In the genomic region with DNA sequence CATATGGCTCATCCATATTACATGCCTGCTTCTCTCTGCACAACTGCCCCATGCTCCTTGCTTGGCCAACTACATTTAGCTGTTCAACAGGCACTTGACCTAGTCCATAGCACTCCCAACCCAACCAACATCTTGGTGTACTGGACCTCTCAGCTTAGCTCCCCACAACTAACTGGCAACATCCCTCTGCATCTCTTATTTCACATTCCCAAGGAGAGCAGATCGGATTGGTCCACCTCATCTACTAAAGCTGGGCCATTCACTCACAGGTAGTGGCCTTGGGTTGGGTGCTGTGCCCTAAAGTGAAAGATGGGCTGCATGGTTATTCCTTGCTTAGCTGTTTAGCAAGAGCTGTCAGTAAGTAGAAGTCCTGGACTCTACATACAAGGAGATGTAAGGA, we compare ENCODE assay signal across 15 mouse cellular contexts.
"Had no signal": no experiment of that assay in that cellular context is flagged by ENCODE, and none has a peak within 500 bp of the region (broad histone marks: within the 10 kb centered on the region; RNA-seq: fewer than 3 reads in every experiment).

No protein-coding gene starts in this region.

- H3K4me3 ChIP-seq: left cerebral cortex, adult 2 months; liver, embryonic 13.5 days; lung, embryonic 15.5 days; megakaryocyte, embryonic 14.5 days; midbrain, embryonic 15.5 days; neural tube, embryonic 12.5 days had no signal

- H3K27ac ChIP-seq: left cerebral cortex, adult 2 months; liver, embryonic 13.5 days; lung, embryonic 15.5 days; macrophage; midbrain, embryonic 15.5 days; neural tube, embryonic 12.5 days had no signal

- DNase-seq: kidney, postnatal 25 days; liver; liver, embryonic 13.5 days; liver, postnatal 0 days; lung, postnatal 14 days; spleen, adult 18-20 months; thymus, adult 18-20 months; thymus, postnatal 14 days had no signal

- H3K27me3 ChIP-seq: liver, embryonic 13.5 days; lung, embryonic 15.5 days; midbrain, embryonic 15.5 days; neural tube, embryonic 12.5 days had no signal

- H3K36me3 ChIP-seq: liver, embryonic 13.5 days; lung, embryonic 15.5 days; midbrain, embryonic 15.5 days; neural tube, embryonic 12.5 days had no signal

- H3K4me2 ChIP-seq: liver, embryonic 13.5 days; lung, embryonic 15.5 days; midbrain, embryonic 11.5 days; midbrain, embryonic 15.5 days; neural tube, embryonic 12.5 days had no signal

- H3K9me3 ChIP-seq: liver, embryonic 13.5 days; lung, embryonic 15.5 days; megakaryocyte, embryonic 14.5 days; midbrain, embryonic 15.5 days; neural tube, embryonic 12.5 days had no signal

- H3K9ac ChIP-seq: liver, embryonic 13.5 days; liver, postnatal 0 days; lung, embryonic 15.5 days; midbrain, embryonic 15.5 days; neural tube, embryonic 12.5 days had no signal

- ATAC-seq: liver, postnatal 0 days; midbrain, embryonic 15.5 days had no signal

- H3K4me1 ChIP-seq: liver, embryonic 13.5 days; midbrain, embryonic 15.5 days; neural tube, embryonic 12.5 days had no signal
